Mouse (Mus musculus) large intestine, adult 2 months (tissue): ENCODE measurements around the gene Cep170. TPM values are rescaled to one million over a fixed set of nuclear protein-coding genes. Genes with fewer than 3 reads are reported as not detected.

Experiments used
- DNase-seq: peaks from one replicate; pipeline ENCODE4 v3.0.0-alpha.2; 2012; ENCODE audit warnings: low read depth, low spot score
- WGBS: fragments of 180-500 bp; shearing (Covaris S2); methylation state at CpG from one replicate; pipeline ENCODE4 v1.1.7; 2018; 5-methylcytosine and 5-hydroxymethylcytosine counted together
- polyA plus RNA-seq: library from polyadenylated mRNA; depleted of rRNA; stranded (reverse); fragments of >200 nt; gene quantifications from 2 replicates; pipeline ENCODE4 v1.2.3, GENCODE M21; 2012

Cep170 gene
- polyA plus RNA-seq, 1 experiment, result 1.3 TPM

- 85% methylated on average over 4 of the region's 4 CpGs for WGBS
- no peak for DNase-seq
Observed at GRCm38 (mm10) chr1:176826931-176827330, 13.1 kb upstream of the Cep170 start.

GRCm38 (mm10) chr1:176826186-176826585, 12.3 kb upstream of the Cep170 start:
- DNase-seq, result no peak
- 82% methylated on average over 11 of the region's 11 CpGs for WGBS

- 99% methylated on average over 4 of the region's 4 CpGs for WGBS
- no peak for DNase-seq
Observed at GRCm38 (mm10) chr1:176825084-176825483, 11.2 kb upstream of the Cep170 start.

GRCm38 (mm10) chr1:176824611-176825010, 10.7 kb upstream of the Cep170 start:
- DNase-seq, result no peak
- 81% methylated on average over 6 of the region's 6 CpGs for WGBS

GRCm38 (mm10) chr1:176823889-176824288, 10.0 kb upstream of the Cep170 start:
- no peak for DNase-seq
- 51% methylated on average over 8 of the region's 8 CpGs for WGBS

GRCm38 (mm10) chr1:176822949-176823348, 9.1 kb upstream of the Cep170 start:
- no peak for DNase-seq
- 88% methylated on average over 4 of the region's 4 CpGs for WGBS

- no peak for DNase-seq
- WGBS, result 64% methylated on average over 1 of the region's 1 CpGs
Observed at GRCm38 (mm10) chr1:176821929-176822328, 8.1 kb upstream of the Cep170 start.

GRCm38 (mm10) chr1:176818763-176819162, 4.9 kb upstream of the Cep170 start:
- no peak for DNase-seq
- 17% methylated on average over 6 of the region's 6 CpGs for WGBS

GRCm38 (mm10) chr1:176818147-176818546, 4.3 kb upstream of the Cep170 start:
- WGBS, result 69% methylated on average over 2 of the region's 2 CpGs
- DNase-seq, result no peak

- no peak for DNase-seq
- 88% methylated on average over 4 of the region's 4 CpGs for WGBS
Observed at GRCm38 (mm10) chr1:176816728-176817127, 2.9 kb upstream of the Cep170 start.

GRCm38 (mm10) chr1:176814591-176815062, 760 bp upstream of the Cep170 start, which contains the start of gene Sdccag8:
Gene Sdccag8 (plus strand): TSS chr1:176814660.
- peak; percentile 93 for DNase-seq
- WGBS, result under 1% methylated on average over 25 of the region's 25 CpGs

GRCm38 (mm10) chr1:176813292-176814035, 403 bp downstream of the Cep170 start:
- WGBS, result under 1% methylated on average over 74 of the region's 75 CpGs

GRCm38 (mm10) chr1:176812491-176813291, 1.2 kb downstream of the Cep170 start:
- DNase-seq, result no peak
- WGBS, result 24% methylated on average over 11 of the region's 11 CpGs

More at GRCm38 (mm10) chr1:176813292-176814035, 403 bp downstream of the Cep170 start:
- DNase-seq, result no peak

GRCm38 (mm10) chr1:176811892-176812291, 2.0 kb downstream of the Cep170 start:
- DNase-seq, result no peak
- WGBS, result 62% methylated on average over 3 of the region's 3 CpGs

GRCm38 (mm10) chr1:176810161-176810560, 3.7 kb downstream of the Cep170 start:
- DNase-seq, result no peak

GRCm38 (mm10) chr1:176800728-176801365, 13.0 kb downstream of the Cep170 start:
- no peak for DNase-seq
- WGBS, result 7% methylated on average over 2 of the region's 2 CpGs

- no peak for DNase-seq
Observed at GRCm38 (mm10) chr1:176798673-176799072, 15.2 kb downstream of the Cep170 start.

- DNase-seq, result no peak
- WGBS, result 80% methylated on average over 1 of the region's 1 CpGs
Observed at GRCm38 (mm10) chr1:176792175-176792574, 21.7 kb downstream of the Cep170 start.

GRCm38 (mm10) chr1:176789326-176789725, 24.5 kb downstream of the Cep170 start:
- WGBS, result 90% methylated on average over 7 of the region's 7 CpGs

GRCm38 (mm10) chr1:176774533-176774932, 39.3 kb downstream of the Cep170 start:
- DNase-seq, result no peak
- 74% methylated on average over 4 of the region's 4 CpGs for WGBS

More at GRCm38 (mm10) chr1:176789326-176789725, 24.5 kb downstream of the Cep170 start:
- no peak for DNase-seq
